Mouse (Mus musculus) lung, embryonic 15.5 days (tissue): ENCODE measurements around the gene Shroom3. TPM values are rescaled to one million over a fixed set of nuclear protein-coding genes. Genes with fewer than 3 reads are reported as not detected.

Source experiments
- ATAC-seq: fragments of 200-750 bp; cut with Nextera tagmentation; 2 replicates; pipeline ENCODE4 v1.8.0; 2017; ENCODE audit warnings: moderate number of reproducible peaks, borderline replicate concordance; ENCODE audit not compliant: low FRiP score, low TSS enrichment; ENCODE audit errors: extremely low read depth
- H3K27ac ChIP-seq: fragments of 300-500 bp; sonication (generic); 2 replicates; pipeline ENCODE4 v1.5.1; 2015; ENCODE audit warnings: moderate library complexity, mild to moderate bottlenecking, inconsistent platforms
- H3K27me3 ChIP-seq: fragments of 300-500 bp; sonication (generic); 2 replicates; pipeline ENCODE4 v1.6.1; 2015; ENCODE audit warnings: inconsistent platforms
- H3K36me3 ChIP-seq: fragments of 300-500 bp; sonication (generic); 2 replicates; pipeline ENCODE4 v1.6.1; 2015; ENCODE audit warnings: inconsistent platforms
- H3K4me1 ChIP-seq: fragments of 300-500 bp; sonication (generic); 2 replicates; pipeline ENCODE4 v1.6.1; 2015; ENCODE audit warnings: inconsistent platforms
- H3K4me2 ChIP-seq: fragments of 300-500 bp; sonication (generic); 2 replicates; pipeline ENCODE4 v1.6.1; 2015; ENCODE audit warnings: inconsistent platforms, mild to moderate bottlenecking, moderate library complexity
- H3K4me3 ChIP-seq: fragments of 300-500 bp; sonication (generic); 2 replicates; pipeline ENCODE4 v1.5.1; 2015; ENCODE audit warnings: mild to moderate bottlenecking, inconsistent platforms
- H3K9ac ChIP-seq: fragments of 300-500 bp; sonication (generic); 2 replicates; pipeline ENCODE4 v1.6.1; 2015; ENCODE audit warnings: inconsistent platforms
- H3K9me3 ChIP-seq: fragments of 300-500 bp; sonication (generic); 2 replicates; pipeline ENCODE4 v1.6.1; 2016; ENCODE audit warnings: inconsistent platforms
- WGBS: fragments of 180-500 bp; shearing (Covaris S2); methylation state at CpG from one replicate; pipeline ENCODE4 v1.1.7; 2015; 5-methylcytosine and 5-hydroxymethylcytosine counted together
- polyA plus RNA-seq: library from polyadenylated mRNA; unstranded; fragments of >200 nt; fragmentation: Nextera tagmentation; extraction: Ambion mirVana; gene quantifications from 2 replicates; pipeline ENCODE4 v1.2.1, GENCODE M21; 2015

Shroom3 gene
- polyA plus RNA-seq, 1 experiment from 2014 or later: 5.3 TPM

- H3K4me1 ChIP-seq: peaks cover 15% of the 10 kb centered on the region
- WGBS: 34% methylated on average over 11 of the region's 11 CpGs
- H3K4me3 ChIP-seq: no peak overlapping the region
- no peaks in the 10 kb centered on the region for H3K27me3 ChIP-seq
- H3K36me3 ChIP-seq: no peaks in the 10 kb centered on the region
- H3K27ac ChIP-seq: no peak overlapping the region
- H3K4me2 ChIP-seq: no peak overlapping the region
- 0 out of 2 replicates have a peak, but pooled peaks have one; percentile 48 for ATAC-seq
- no peak overlapping the region for H3K9ac ChIP-seq
- H3K9me3 ChIP-seq: no peaks in the 10 kb centered on the region
These were observed 18.5 kb downstream of the Shroom3 start for GRCm38 (mm10) chr5:92701750-92702149.

- peaks cover 13% of the 10 kb centered on the region for H3K4me1 ChIP-seq
These were observed 20.4 kb downstream of the Shroom3 start for GRCm38 (mm10) chr5:92703671-92704070.

GRCm38 (mm10) chr5:92707921-92708491, 24.8 kb downstream of the Shroom3 start:
- no peaks in the 10 kb centered on the region for H3K36me3 ChIP-seq
- ATAC-seq: peak; percentile 82
- H3K4me3 ChIP-seq: no peak overlapping the region
- H3K27ac ChIP-seq: peak overlapping the region; percentile 81
- no peaks in the 10 kb centered on the region for H3K27me3 ChIP-seq
- no peak overlapping the region for H3K9ac ChIP-seq
- no peaks in the 10 kb centered on the region for H3K9me3 ChIP-seq
- H3K4me1 ChIP-seq: peaks cover 20% of the 10 kb centered on the region
- WGBS: 47% methylated on average over 7 of the region's 7 CpGs
- H3K4me2 ChIP-seq: no peak overlapping the region

More at GRCm38 (mm10) chr5:92703671-92704070, 20.4 kb downstream of the Shroom3 start:
- 84% methylated on average over 8 of the region's 8 CpGs for WGBS
- Histone ChIP-seq H3K27ac (no peak overlapping the region), H3K4me3 (no peak overlapping the region), H3K9ac (no peak overlapping the region), H3K36me3 (no peaks in the 10 kb centered on the region), H3K9me3 (no peaks in the 10 kb centered on the region), H3K27me3 (no peaks in the 10 kb centered on the region), H3K4me2 (no peak overlapping the region)
- no peak for ATAC-seq

- peak; percentile 41; the same call in 1 of the 2 replicates for ATAC-seq
- H3K4me1 ChIP-seq: peaks cover 20% of the 10 kb centered on the region
- no peaks in the 10 kb centered on the region for H3K9me3 ChIP-seq
- H3K27ac ChIP-seq: peak overlapping the region; percentile 64
- whole genome bisulfite sequencing: 33% methylated on average over 8 of the region's 8 CpGs
- H3K27me3 ChIP-seq: no peaks in the 10 kb centered on the region
- H3K9ac ChIP-seq: no peak overlapping the region
- no peak overlapping the region for H3K4me2 ChIP-seq
- H3K4me3 ChIP-seq: no peak overlapping the region
- H3K36me3 ChIP-seq: no peaks in the 10 kb centered on the region
These were observed 27.5 kb downstream of the Shroom3 start for GRCm38 (mm10) chr5:92710779-92711178.

- H3K4me3 ChIP-seq: no peak overlapping the region
- 69% methylated on average over 5 of the region's 5 CpGs for WGBS
These were observed 28.5 kb downstream of the Shroom3 start for GRCm38 (mm10) chr5:92711666-92712290.

GRCm38 (mm10) chr5:92712621-92713395, 29.6 kb downstream of the Shroom3 start:
- Histone ChIP-seq H3K4me2 (no peak overlapping the region), H3K9ac (no peak overlapping the region), H3K4me3 (no peak overlapping the region), H3K27me3 (no peaks in the 10 kb centered on the region), H3K27ac (no peak overlapping the region), H3K9me3 (no peaks in the 10 kb centered on the region), H3K36me3 (no peaks in the 10 kb centered on the region), H3K4me1 (peaks cover 20% of the 10 kb centered on the region)
- WGBS: 73% methylated on average over 5 of the region's 5 CpGs
- ATAC-seq: no peak

More at GRCm38 (mm10) chr5:92711666-92712290, 28.5 kb downstream of the Shroom3 start:
- no peaks in the 10 kb centered on the region for H3K36me3 ChIP-seq
- ATAC-seq: no peak
- peaks cover 20% of the 10 kb centered on the region for H3K4me1 ChIP-seq
- no peak overlapping the region for H3K4me2 ChIP-seq
- no peaks in the 10 kb centered on the region for H3K9me3 ChIP-seq
- H3K27ac ChIP-seq: no peak overlapping the region
- H3K27me3 ChIP-seq: no peaks in the 10 kb centered on the region
- H3K9ac ChIP-seq: no peak overlapping the region

GRCm38 (mm10) chr5:92714886-92715285, 31.7 kb downstream of the Shroom3 start:
- Histone ChIP-seq H3K4me3 (no peak overlapping the region), H3K4me1 (peaks cover 14% of the 10 kb centered on the region), H3K9ac (no peak overlapping the region), H3K9me3 (no peaks in the 10 kb centered on the region), H3K36me3 (no peaks in the 10 kb centered on the region), H3K4me2 (no peak overlapping the region), H3K27me3 (no peaks in the 10 kb centered on the region), H3K27ac (no peak overlapping the region)
- 93% methylated on average over 2 of the region's 2 CpGs for WGBS
- ATAC-seq: no peak

GRCm38 (mm10) chr5:92715319-92715718, 32.1 kb downstream of the Shroom3 start:
- Histone ChIP-seq H3K27ac (no peak overlapping the region), H3K4me2 (no peak overlapping the region), H3K4me3 (no peak overlapping the region), H3K36me3 (no peaks in the 10 kb centered on the region), H3K9ac (no peak overlapping the region), H3K27me3 (no peaks in the 10 kb centered on the region), H3K9me3 (no peaks in the 10 kb centered on the region), H3K4me1 (peaks cover 10% of the 10 kb centered on the region)
- no peak for ATAC-seq
- 66% methylated on average over 11 of the region's 11 CpGs for WGBS

GRCm38 (mm10) chr5:92715890-92716289, 32.7 kb downstream of the Shroom3 start:
- H3K9ac ChIP-seq: no peak overlapping the region
- peaks cover 6% of the 10 kb centered on the region for H3K4me1 ChIP-seq
- no peaks in the 10 kb centered on the region for H3K9me3 ChIP-seq
- 73% methylated on average over 2 of the region's 2 CpGs for WGBS
- ATAC-seq: no peak
- H3K27me3 ChIP-seq: no peaks in the 10 kb centered on the region
- no peak overlapping the region for H3K4me3 ChIP-seq
- H3K36me3 ChIP-seq: no peaks in the 10 kb centered on the region
- H3K27ac ChIP-seq: no peak overlapping the region
- H3K4me2 ChIP-seq: no peak overlapping the region

- Histone ChIP-seq H3K4me2 (no peak overlapping the region), H3K27me3 (no peaks in the 10 kb centered on the region), H3K36me3 (no peaks in the 10 kb centered on the region), H3K9ac (no peak overlapping the region), H3K9me3 (no peaks in the 10 kb centered on the region), H3K27ac (peak overlapping the region; percentile 12; the same call in 1 of the 2 replicates), H3K4me3 (no peak overlapping the region), H3K4me1 (no peaks in the 10 kb centered on the region)
- no peak for ATAC-seq
- 43% methylated on average over 3 of the region's 3 CpGs for WGBS
These were observed 34.6 kb downstream of the Shroom3 start for GRCm38 (mm10) chr5:92717666-92718360.

GRCm38 (mm10) chr5:92718856-92719255, 35.6 kb downstream of the Shroom3 start:
- peak; percentile 76 for ATAC-seq
- Histone ChIP-seq H3K9ac (no peak overlapping the region), H3K4me3 (no peak overlapping the region), H3K9me3 (no peaks in the 10 kb centered on the region), H3K27ac (no peak overlapping the region), H3K4me1 (no peaks in the 10 kb centered on the region), H3K36me3 (no peaks in the 10 kb centered on the region), H3K27me3 (no peaks in the 10 kb centered on the region), H3K4me2 (no peak overlapping the region)
- 56% methylated on average over 2 of the region's 3 CpGs for WGBS
